Mouse (Mus musculus) myocyte (in vitro differentiated cells): ENCODE results near the gene Tmem233. TPM values are rescaled to one million over a fixed set of nuclear protein-coding genes. Genes with fewer than 3 reads are reported as not detected.

Experiments used
- H3K27me3 ChIP-seq: one replicate; pipeline ENCODE4 v1.6.1; 2011; ENCODE audit not compliant: control insufficient read depth, insufficient read depth, insufficient read length
- H3K36me3 ChIP-seq: one replicate; pipeline ENCODE4 v1.6.1; 2011; ENCODE audit not compliant: control insufficient read depth, insufficient read depth
- H3K4me2 ChIP-seq: one replicate; pipeline ENCODE4 v1.6.1; 2011; ENCODE audit warnings: low read depth, control low read depth
- H3K4me3 ChIP-seq: one replicate; pipeline ENCODE4 v1.5.1; 2011; ENCODE audit warnings: mild to moderate bottlenecking, control low read depth, moderate library complexity
- H3K79me2 ChIP-seq: one replicate; pipeline ENCODE4 v1.6.1; 2011; ENCODE audit not compliant: control insufficient read depth, insufficient read depth
- H3ac ChIP-seq: one replicate; pipeline ENCODE4 v1.6.1; 2011; ENCODE audit not compliant: control insufficient read depth, insufficient read length
- CEBPB ChIP-seq: IDR thresholded peaks from 2 replicates; pipeline ENCODE4 v1.6.1; 2011; ENCODE audit warnings: mild to moderate bottlenecking, moderate library complexity; ENCODE audit not compliant: poor library complexity, insufficient read depth, severe bottlenecking
- E2F4 ChIP-seq: IDR thresholded peaks from one replicate; pipeline ENCODE4 v1.6.1; 2011; ENCODE audit warnings: mild to moderate bottlenecking, control low read depth, moderate library complexity; ENCODE audit not compliant: insufficient read depth
- MAX ChIP-seq: IDR thresholded peaks from one replicate; pipeline ENCODE4 v1.6.1; 2011; ENCODE audit warnings: low read depth, mild to moderate bottlenecking, control low read depth
- MYOD1 ChIP-seq, 3 experiments: IDR thresholded peaks; one replicate each; pipeline ENCODE4 v1.6.1; 2011; ENCODE audit warnings: control low read depth in 2 of 3, low read depth in 2 of 3, mild to moderate bottlenecking in 2 of 3, moderate library complexity in 1 of 3; ENCODE audit not compliant: insufficient read length in 2 of 3, control insufficient read depth in 1 of 3
- MYOG ChIP-seq, 3 experiments: IDR thresholded peaks; one replicate each; pipeline ENCODE4 v1.6.1; 2011; ENCODE audit warnings: control low read depth in 2 of 3, low read depth in 2 of 3, mild to moderate bottlenecking in 2 of 3; ENCODE audit not compliant: insufficient read length in 2 of 3, control insufficient read depth in 1 of 3, insufficient read depth in 1 of 3
- POLR2A ChIP-seq: IDR thresholded peaks from one replicate; pipeline ENCODE4 v1.6.1; 2011; ENCODE audit warnings: low read depth, mild to moderate bottlenecking, control low read depth, moderate library complexity; ENCODE audit not compliant: insufficient read length
- POLR2AphosphoS2 ChIP-seq: IDR thresholded peaks from one replicate; pipeline ENCODE4 v1.6.1; 2011; ENCODE audit warnings: low read depth, control low read depth; ENCODE audit not compliant: insufficient read length
- REST ChIP-seq: IDR thresholded peaks from one replicate; pipeline ENCODE4 v1.6.1; 2011; ENCODE audit warnings: mild to moderate bottlenecking, control low read depth, moderate library complexity; ENCODE audit not compliant: insufficient read depth, insufficient read length
- SRF ChIP-seq: IDR thresholded peaks from one replicate; pipeline ENCODE4 v1.6.1; 2011; ENCODE audit warnings: low read depth; ENCODE audit not compliant: control insufficient read depth, insufficient read length
- TCF12 ChIP-seq: IDR thresholded peaks from one replicate; pipeline ENCODE4 v1.6.1; 2011; ENCODE audit warnings: mild to moderate bottlenecking, control low read depth; ENCODE audit not compliant: poor library complexity, insufficient read depth, severe bottlenecking
- TCF3 ChIP-seq: IDR thresholded peaks from one replicate; pipeline ENCODE4 v1.6.1; 2011; ENCODE audit warnings: low read depth, control low read depth; ENCODE audit not compliant: insufficient read length
- USF1 ChIP-seq: IDR thresholded peaks from one replicate; pipeline ENCODE4 v1.6.1; 2011; ENCODE audit warnings: low read depth, mild to moderate bottlenecking, control low read depth, moderate library complexity
- polyA plus RNA-seq: library from polyadenylated mRNA; unstranded; fragments of >200 nt; fragmentation: generic; extraction: Trizol; gene quantifications from one replicate; pipeline ENCODE4 v1.2.1, GENCODE M21; 2012; ENCODE audit warnings: missing spikeins

Tmem233 gene
- polyA plus RNA-seq, 1 experiment = 0.04 TPM

GRCm38 (mm10) chr5:116018784-116019183 is 64.3 kb downstream of the Tmem233 start:
- TF ChIP-seq TCF3 (no peak), REST (no peak), MYOD1 (IDR thresholded peaks at IDR 0.05; ENCODE audit: control insufficient read depth in 1 of 3, insufficient read length in 2 of 3, low read depth in 2 of 3) (no peak), SRF (no peak), MYOG (IDR thresholded peaks at IDR 0.05; ENCODE audit: control insufficient read depth in 1 of 3, insufficient read depth in 1 of 3, insufficient read length in 2 of 3, low read depth in 2 of 3) (no peak), POLR2A (no peak), E2F4 (no peak)
- H3ac ChIP-seq = no peak overlapping the region
- no peak overlapping the region for H3K4me2 ChIP-seq
- H3K27me3 ChIP-seq = no peaks in the 10 kb centered on the region
- peaks cover 28% of the 10 kb centered on the region for H3K36me3 ChIP-seq
- peaks cover 20% of the 10 kb centered on the region for H3K79me2 ChIP-seq
- H3K4me3 ChIP-seq = no peak overlapping the region

GRCm38 (mm10) chr5:116018196-116018595 is 64.8 kb downstream of the Tmem233 start:
- no peak overlapping the region for H3K4me2 ChIP-seq
- H3K27me3 ChIP-seq = no peaks in the 10 kb centered on the region
- no peak overlapping the region for H3ac ChIP-seq
- peaks cover 14% of the 10 kb centered on the region for H3K79me2 ChIP-seq
- TF ChIP-seq MYOD1 (IDR thresholded peaks at IDR 0.05; ENCODE audit: control insufficient read depth in 1 of 3, insufficient read length in 2 of 3, low read depth in 2 of 3) (no peak), POLR2AphosphoS2 (no peak), MYOG (IDR thresholded peaks at IDR 0.05; ENCODE audit: control insufficient read depth in 1 of 3, insufficient read depth in 1 of 3, insufficient read length in 2 of 3, low read depth in 2 of 3) (no peak), SRF (no peak), E2F4 (no peak), POLR2A (no peak), CEBPB (no peak), TCF3 (no peak), REST (no peak), USF1 (no peak), TCF12 (no peak), MAX (no peak)
- no peak overlapping the region for H3K4me3 ChIP-seq
- peaks cover 28% of the 10 kb centered on the region for H3K36me3 ChIP-seq

DNA sequence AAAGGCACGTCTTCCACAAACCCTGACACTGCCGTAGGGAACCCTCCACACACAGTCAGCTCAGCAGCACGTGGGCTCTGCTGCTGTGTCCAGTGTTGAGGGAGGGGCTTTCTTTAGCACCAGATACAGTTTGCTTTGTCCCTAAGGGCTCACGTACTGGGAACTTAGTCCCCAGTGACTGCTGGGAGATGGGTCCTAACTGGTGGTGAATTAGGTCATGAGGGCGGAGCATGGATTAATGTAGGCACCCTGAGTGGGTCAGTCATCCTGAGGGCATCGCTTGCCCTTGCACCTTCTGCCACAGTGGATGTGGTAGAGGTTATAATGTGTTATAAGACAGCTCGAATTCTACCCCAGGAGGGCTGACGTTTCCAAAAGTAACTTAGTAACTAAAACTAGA is 65.7 kb downstream of the Tmem233 start:
- TF ChIP-seq TCF12 (no peak), REST (no peak)
- H3ac ChIP-seq = no peak overlapping the region
- no peaks in the 10 kb centered on the region for H3K27me3 ChIP-seq
- no peak overlapping the region for H3K4me3 ChIP-seq
- H3K4me2 ChIP-seq = no peak overlapping the region
- H3K79me2 ChIP-seq = peaks cover 6% of the 10 kb centered on the region
- H3K36me3 ChIP-seq = peaks cover 28% of the 10 kb centered on the region

GRCm38 (mm10) chr5:116016542-116016941 is 66.5 kb downstream of the Tmem233 start:
- no peaks in the 10 kb centered on the region for H3K27me3 ChIP-seq
- H3ac ChIP-seq = no peak overlapping the region
- TF ChIP-seq MYOD1 (IDR thresholded peaks at IDR 0.05; ENCODE audit: control insufficient read depth in 1 of 3, insufficient read length in 2 of 3, low read depth in 2 of 3) = no peak
- no peak for TF ChIP-seq REST
- TF ChIP-seq TCF3 = no peak
- no peak for TF ChIP-seq POLR2AphosphoS2
- no peak for TF ChIP-seq TCF12
- TF ChIP-seq MAX = no peak
- no peak for TF ChIP-seq POLR2A
- TF ChIP-seq E2F4 = no peak
- no peak for TF ChIP-seq SRF
- no peak for TF ChIP-seq USF1
- no peak for TF ChIP-seq MYOG (IDR thresholded peaks at IDR 0.05; ENCODE audit: control insufficient read depth in 1 of 3, insufficient read depth in 1 of 3, insufficient read length in 2 of 3, low read depth in 2 of 3)
- TF ChIP-seq CEBPB = no peak
- H3K4me2 ChIP-seq = no peak overlapping the region
- peaks cover 28% of the 10 kb centered on the region for H3K36me3 ChIP-seq
- H3K4me3 ChIP-seq = no peak overlapping the region
- H3K79me2 ChIP-seq = no peaks in the 10 kb centered on the region

GRCm38 (mm10) chr5:116014237-116014636 is 68.8 kb downstream of the Tmem233 start:
- no peaks in the 10 kb centered on the region for H3K27me3 ChIP-seq
- H3K4me2 ChIP-seq = no peak overlapping the region
- H3K36me3 ChIP-seq = peaks cover 17% of the 10 kb centered on the region
- no peak overlapping the region for H3ac ChIP-seq
- TF ChIP-seq POLR2AphosphoS2 = no peak
- TF ChIP-seq MYOG (IDR thresholded peaks at IDR 0.05; ENCODE audit: control insufficient read depth in 1 of 3, insufficient read depth in 1 of 3, insufficient read length in 2 of 3, low read depth in 2 of 3) = no peak
- TF ChIP-seq E2F4 = no peak
- no peak for TF ChIP-seq MAX
- no peak for TF ChIP-seq REST
- TF ChIP-seq MYOD1 (IDR thresholded peaks at IDR 0.05; ENCODE audit: control insufficient read depth in 1 of 3, insufficient read length in 2 of 3, low read depth in 2 of 3) = no peak
- no peak for TF ChIP-seq USF1
- TF ChIP-seq TCF12 = no peak
- TF ChIP-seq SRF = no peak
- no peak for TF ChIP-seq POLR2A
- no peak overlapping the region for H3K4me3 ChIP-seq
- no peaks in the 10 kb centered on the region for H3K79me2 ChIP-seq
